ENCODE assay signal across 9 mouse cellular contexts in genomic region chr9:47674766-47675713, GRCm38 (mm10).
DNase-seq lines count a peak whose midpoint lies in the region; TF ChIP-seq lines count a peak whose summit lies in the region.
"Had no signal": no experiment of that assay in that cellular context is flagged by ENCODE, and none has a peak within 500 bp of the region (broad histone marks: within the 10 kb centered on the region; RNA-seq: fewer than 3 reads in every experiment).

No protein-coding gene starts in this region.

- H3K9ac ChIP-seq in heart, adult 2 months (ENCODE audit: low read depth, low read length) = no peak overlapping the region

- no peak overlapping the region for H3K27ac ChIP-seq in heart, adult 2 months

- no peaks in the 10 kb centered on the region for H3K27me3 ChIP-seq in heart, adult 2 months (ENCODE audit: control insufficient read depth, insufficient read depth, low read length)

- peak; percentile 72 for DNase-seq in heart, adult 11 months
- DNase-seq in heart, adult 2 months = no peak
- DNase-seq in 3134 (ENCODE audit: extremely low read depth, insufficient read length, low spot score) = peak; percentile 68
- DNase-seq in cerebellum, postnatal 10 days = peak; percentile 46 to 66
- peak; percentile 32 to 49 for DNase-seq in lung, adult 18-20 months
- DNase-seq in heart, adult 8-10 months (ENCODE audit: low spot score) = no peak
- no peak for DNase-seq in heart, postnatal 25 days (ENCODE audit: low spot score)
- no peak for DNase-seq in thymus, postnatal 10 days (ENCODE audit: low spot score in 2 of 2)
- DNase-seq: gastrocnemius, postnatal 25 days had no signal

- no peaks in the 10 kb centered on the region for H3K4me1 ChIP-seq in heart, adult 2 months (ENCODE audit: control insufficient read depth, insufficient read depth, low read length)

- intact Hi-C loops in heart, adult 2 months (cut with DNase I) = no loop called here
- intact Hi-C loops in heart, postnatal 25 days (cut with DNase I) = no loop called here

- H3K79me2 ChIP-seq in heart, adult 2 months (replicated peaks; ENCODE audit: control insufficient read depth, insufficient read depth, low read length) = no peaks in the 10 kb centered on the region

- no peak for TF ChIP-seq CTCF in heart, adult 2 months (IDR thresholded peaks at IDR 0.05)

- 84% methylated on average over 11 of the region's 11 CpGs for WGBS in heart, adult 2 months

- no peak overlapping the region for H3K4me3 ChIP-seq in heart, adult 2 months

- no peak for TF ChIP-seq EP300 in heart, adult 2 months (IDR thresholded peaks at IDR 0.05; ENCODE audit: insufficient read depth, low read depth, low read length)

- H3K36me3 ChIP-seq in heart, adult 2 months (ENCODE audit: control insufficient read depth, insufficient read depth, low read length) = no peaks in the 10 kb centered on the region

- TF ChIP-seq POLR2A in heart, adult 2 months (IDR thresholded peaks at IDR 0.05; ENCODE audit: insufficient read depth, low read depth, low read length) = no peak

Comparison
In these comparisons a context has a peak if more than half of its experiments do, and no peak if none do; other contexts are left out.
1. DNase-seq: peak in heart, adult 11 months (single experiment), 3134 (single experiment), cerebellum, postnatal 10 days (2 of 2) and lung, adult 18-20 months (2 of 2); none in heart, adult 2 months (0 of 2), heart, adult 8-10 months (single experiment), heart, postnatal 25 days (single experiment) and thymus, postnatal 10 days (0 of 2).